Mouse (Mus musculus) stomach, embryonic 16.5 days (tissue): ENCODE data around the gene Phkb. TPM values are rescaled to one million over a fixed set of nuclear protein-coding genes. Genes with fewer than 3 reads are reported as not detected.
"Not testable (repeated sequence)": the region's sequence is repeated elsewhere in the genome, so short reads cannot be mapped to it uniquely, and the experiment has no call there.

Source experiments
- ATAC-seq: fragments of 200-750 bp; cut with Nextera tagmentation; 2 replicates; pipeline ENCODE4 v1.8.0; 2017; ENCODE audit warnings: moderate number of reproducible peaks, moderate TSS enrichment; ENCODE audit not compliant: insufficient read depth, low FRiP score
- H3K27ac ChIP-seq: fragments of 300-500 bp; sonication (generic); 2 replicates; pipeline ENCODE4 v1.5.1; 2014; ENCODE audit warnings: low read length
- H3K27me3 ChIP-seq: fragments of 300-500 bp; sonication (generic); 2 replicates; pipeline ENCODE4 v1.6.1; 2014; ENCODE audit warnings: low read length, control low read depth, mixed read lengths; ENCODE audit not compliant: control insufficient read depth, insufficient read depth
- H3K36me3 ChIP-seq: fragments of 300-500 bp; sonication (generic); 2 replicates; pipeline ENCODE4 v1.6.1; 2014; ENCODE audit warnings: low read length; ENCODE audit not compliant: control insufficient read depth, insufficient read depth
- H3K4me1 ChIP-seq: fragments of 300-500 bp; sonication (generic); 2 replicates; pipeline ENCODE4 v1.6.1; 2014; ENCODE audit warnings: low read length, control low read depth, mixed read lengths; ENCODE audit not compliant: control insufficient read depth, insufficient read depth
- H3K4me2 ChIP-seq: fragments of 300-500 bp; sonication (generic); 2 replicates; pipeline ENCODE4 v1.6.1; 2014; ENCODE audit warnings: low read depth, low read length, mixed read lengths
- H3K4me3 ChIP-seq: fragments of 300-500 bp; sonication (generic); replicated peaks from 2 replicates; pipeline ENCODE4 v1.5.1; 2014; ENCODE audit warnings: mild to moderate bottlenecking, low read length
- H3K9ac ChIP-seq: fragments of 300-500 bp; sonication (generic); 2 replicates; pipeline ENCODE4 v1.6.1; 2014; ENCODE audit warnings: low read length
- H3K9me3 ChIP-seq: fragments of 300-500 bp; sonication (generic); replicated peaks from 2 replicates; pipeline ENCODE4 v1.6.1; 2016; ENCODE audit warnings: low read length, control low read depth; ENCODE audit not compliant: control insufficient read depth
- WGBS: fragments of 180-500 bp; shearing (Covaris S2); extraction: QIAGEN DNeasy Blood & Tissue Kit; methylation state at CpG from one replicate; pipeline ENCODE4 v1.1.7; 2014; 5-methylcytosine and 5-hydroxymethylcytosine counted together
- polyA plus RNA-seq: library from polyadenylated mRNA; unstranded; fragments of >200 nt; fragmentation: Nextera tagmentation; extraction: Ambion mirVana; gene quantifications from 2 replicates; pipeline ENCODE4 v1.2.1, GENCODE M21; 2015

Gene Phkb
- 37.3 and 47.7 TPM in 2 replicates for polyA plus RNA-seq

DNA sequence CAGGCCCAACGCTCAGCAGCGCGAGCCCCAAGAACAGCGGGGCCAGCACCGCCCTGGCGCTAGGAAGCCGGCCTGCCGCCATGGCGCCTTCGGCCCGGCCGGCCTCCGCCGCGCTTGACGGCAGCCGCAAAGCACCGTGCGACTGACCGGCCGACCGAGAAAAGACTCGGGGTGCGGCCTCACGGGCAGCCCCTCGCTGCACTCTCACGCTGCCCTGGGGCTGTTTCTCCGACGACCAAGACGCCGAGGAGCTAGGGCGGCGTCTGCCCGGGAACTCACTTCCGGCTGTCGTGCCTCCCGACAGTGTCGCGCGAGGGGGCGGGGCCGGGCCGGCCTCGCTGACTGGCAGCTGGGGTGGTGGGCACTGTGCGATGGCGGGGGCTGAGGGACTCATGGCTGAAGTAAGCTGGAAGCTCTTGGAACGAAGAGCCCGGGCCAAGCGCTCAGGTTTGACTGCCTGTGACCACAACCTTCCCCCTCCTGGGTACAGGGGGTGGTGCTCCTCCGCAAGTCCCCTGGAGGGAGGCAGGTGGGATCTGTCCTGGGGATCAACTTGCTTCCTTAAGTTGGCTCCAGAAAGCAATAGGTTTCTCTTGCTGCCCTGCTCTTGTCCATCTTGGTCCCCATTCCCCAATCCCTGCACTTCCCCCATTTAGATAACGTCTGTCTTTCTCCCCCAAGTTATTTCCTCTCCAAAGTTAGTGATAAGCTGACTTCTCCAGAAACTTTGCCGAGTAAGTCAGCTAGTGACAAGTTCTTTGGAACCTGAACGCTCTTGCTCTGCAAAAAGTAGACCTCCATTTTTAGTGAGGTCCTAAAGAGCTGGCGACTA lies at the start of gene Phkb, which contains the start of gene Itfg1:
TSS of gene Phkb (plus strand) at position 303 of the 832 bp plus-strand sequence.
TSS of gene Itfg1 (minus strand) at position 265 of the 832 bp plus-strand sequence.
- H3K9me3 ChIP-seq: no peaks in the 10 kb centered on the region
- no peaks in the 10 kb centered on the region for H3K27me3 ChIP-seq
- peak within 1 kb of the TSS; percentile 96 for H3K27ac ChIP-seq
- H3K36me3 ChIP-seq: peaks cover 2% of the 10 kb centered on the region; the same call in 1 of the 2 replicates
- peak; percentile 95 for ATAC-seq
- H3K4me3 ChIP-seq: peak within 1 kb of the TSS; percentile 92
- peak within 1 kb of the TSS; percentile 95 for H3K9ac ChIP-seq
- under 1% methylated on average over 54 of the region's 54 CpGs for WGBS
- H3K4me1 ChIP-seq: peaks cover 9% of the 10 kb centered on the region
- peak within 1 kb of the TSS; percentile 86 for H3K4me2 ChIP-seq

DNA sequence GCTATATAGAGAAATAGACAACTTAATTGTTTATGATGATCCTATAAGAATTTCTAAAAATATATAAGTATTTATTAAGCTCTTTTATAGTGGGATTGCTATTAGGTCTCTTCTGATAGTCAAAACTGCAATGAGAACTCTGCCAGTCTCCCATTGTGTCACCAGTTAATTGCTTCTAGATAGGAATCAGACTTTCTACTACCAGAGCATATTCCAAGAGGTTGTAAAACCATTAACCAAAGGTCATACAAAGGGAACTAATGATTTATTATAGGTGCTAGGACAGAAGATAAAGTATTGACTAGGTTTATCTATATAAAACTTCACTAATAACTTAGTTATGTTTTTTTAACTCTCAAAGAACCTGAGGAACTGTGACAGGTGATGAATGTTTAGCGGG lies 44.4 kb upstream of the Phkb start:
- WGBS: 79% methylated on average over 1 of the region's 1 CpGs
- ATAC-seq, H3K36me3 ChIP-seq, H3K9ac ChIP-seq, H3K4me1 ChIP-seq, H3K27ac ChIP-seq, H3K4me2 ChIP-seq, H3K27me3 ChIP-seq, H3K4me3 ChIP-seq, H3K9me3 ChIP-seq: not testable (repeated sequence)

DNA sequence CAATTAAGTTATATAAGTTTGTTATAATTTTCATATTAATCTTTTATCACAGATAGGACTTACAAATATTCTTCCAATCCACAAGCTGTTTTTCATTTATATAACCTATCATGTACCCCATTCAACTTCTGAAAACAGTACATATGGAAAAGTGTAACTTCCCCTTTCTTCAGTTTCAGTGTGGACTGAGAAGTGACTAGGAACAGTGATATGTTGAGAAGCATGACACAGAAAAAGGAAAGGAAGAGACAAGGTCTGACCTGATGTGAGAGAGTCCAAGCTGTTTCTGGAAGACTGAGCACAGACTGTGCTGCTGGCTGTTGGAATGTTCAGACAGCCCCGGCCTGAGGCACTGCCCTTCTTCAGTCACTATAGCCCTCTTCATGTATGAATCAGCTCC lies 40.6 kb upstream of the Phkb start:
- no peaks in the 10 kb centered on the region for H3K9me3 ChIP-seq
- no peaks in the 10 kb centered on the region for H3K36me3 ChIP-seq
- H3K9ac ChIP-seq: no peak overlapping the region
- H3K4me1 ChIP-seq: no peaks in the 10 kb centered on the region
- H3K4me3 ChIP-seq: no peak overlapping the region
- no peak overlapping the region for H3K4me2 ChIP-seq
- H3K27ac ChIP-seq: no peak overlapping the region
- WGBS: 93% methylated on average over 1 of the region's 1 CpGs
- no peaks in the 10 kb centered on the region for H3K27me3 ChIP-seq
- ATAC-seq: no peak

DNA sequence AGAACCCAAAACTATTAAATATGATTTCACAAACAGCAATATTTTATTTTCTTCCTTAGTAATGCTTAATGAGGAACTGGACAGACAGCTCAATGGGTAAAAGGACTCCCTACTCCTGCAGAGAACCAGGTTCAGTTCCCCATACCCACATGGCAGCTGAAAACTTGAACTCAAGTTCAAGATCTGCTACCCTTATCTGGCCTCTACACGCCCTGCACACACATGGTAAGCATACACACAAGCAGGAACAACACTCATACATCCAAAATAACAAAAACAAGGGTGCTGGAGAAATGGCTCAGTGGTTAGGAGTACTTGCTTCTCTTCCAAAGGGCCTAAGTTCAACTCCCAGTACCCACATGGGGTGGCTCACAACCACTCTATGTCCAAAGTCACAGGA lies 39.4 kb upstream of the Phkb start:
- no peak for ATAC-seq
- no peaks in the 10 kb centered on the region for H3K4me1 ChIP-seq
- H3K4me2 ChIP-seq: no peak overlapping the region
- no peak overlapping the region for H3K4me3 ChIP-seq
- H3K36me3 ChIP-seq: no peaks in the 10 kb centered on the region
- H3K27ac ChIP-seq: no peak overlapping the region
- no peak overlapping the region for H3K9ac ChIP-seq
- no peaks in the 10 kb centered on the region for H3K9me3 ChIP-seq
- 89% methylated on average over 1 of the region's 1 CpGs for WGBS
- H3K27me3 ChIP-seq: no peaks in the 10 kb centered on the region

DNA sequence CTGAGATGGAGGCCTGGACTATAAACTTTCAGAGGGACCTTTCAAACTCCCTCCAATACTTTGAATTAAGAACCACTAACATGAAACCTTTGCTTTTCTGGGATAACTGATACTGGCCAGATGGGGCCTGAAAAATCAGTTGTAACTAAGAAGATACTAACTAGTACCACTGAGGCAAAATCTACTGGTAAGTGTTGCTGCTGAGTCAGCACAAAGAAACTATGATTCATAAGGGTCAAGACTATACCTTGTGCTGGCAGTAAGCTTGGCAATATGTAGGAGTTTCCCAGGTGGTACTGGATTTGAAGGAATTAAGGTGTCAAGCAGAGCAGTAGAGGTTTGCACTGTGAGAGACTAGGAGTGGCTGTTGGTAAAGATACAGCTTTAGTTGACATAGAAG lies 27.1 kb upstream of the Phkb start:
- Histone ChIP-seq H3K27me3 (no peaks in the 10 kb centered on the region), H3K4me3 (no peak overlapping the region), H3K36me3 (no peaks in the 10 kb centered on the region), H3K9ac (no peak overlapping the region), H3K27ac (no peak overlapping the region), H3K4me2 (no peak overlapping the region), H3K9me3 (no peaks in the 10 kb centered on the region), H3K4me1 (no peaks in the 10 kb centered on the region)
- no peak for ATAC-seq

DNA sequence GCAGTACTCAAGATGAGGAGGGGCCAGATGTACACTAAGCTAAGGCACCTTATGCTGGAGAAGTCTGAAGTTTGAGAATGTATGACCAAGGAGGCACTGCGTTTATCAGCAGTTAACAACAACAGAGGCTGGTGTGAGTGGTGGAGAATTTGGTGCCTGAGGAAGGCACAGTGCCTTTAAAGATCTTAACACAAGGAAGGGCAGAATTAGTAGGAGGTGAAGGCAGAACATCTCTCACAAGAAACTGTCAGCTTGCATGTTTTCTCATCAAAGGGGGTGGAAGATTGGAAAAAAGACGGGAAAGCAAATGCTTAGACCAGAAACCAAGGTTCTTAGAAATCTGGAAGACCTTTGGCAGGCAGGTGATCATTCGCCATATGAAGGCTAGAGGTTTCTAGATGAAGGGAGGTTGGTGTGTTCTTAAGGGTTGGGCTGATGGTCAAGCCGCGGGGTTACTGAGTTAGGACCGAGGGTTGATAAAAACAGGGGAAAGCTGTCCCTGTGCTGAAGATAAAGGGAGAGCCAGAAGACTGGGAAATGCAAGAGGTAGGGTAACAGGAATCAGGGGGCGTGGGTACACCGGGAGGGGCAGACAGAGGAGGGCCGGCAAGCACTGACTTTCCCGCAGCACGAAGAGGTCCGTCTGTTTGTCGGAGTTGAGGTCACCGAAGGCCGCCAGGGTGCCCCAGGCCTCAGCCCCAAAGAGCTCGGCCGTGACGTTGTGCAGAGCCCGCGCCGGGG lies 673 bp upstream of the Phkb start:
- WGBS: under 1% methylated on average over 21 of the region's 21 CpGs
- peak overlapping the region; percentile 95 for H3K9ac ChIP-seq
- no peaks in the 10 kb centered on the region for H3K9me3 ChIP-seq
- H3K4me1 ChIP-seq: peaks cover 9% of the 10 kb centered on the region
- H3K4me3 ChIP-seq: peak overlapping the region; percentile 92
- H3K4me2 ChIP-seq: peak overlapping the region; percentile 86
- ATAC-seq: no peak; the same call in 1 of the 2 replicates
- no peaks in the 10 kb centered on the region for H3K27me3 ChIP-seq
- peak overlapping the region; percentile 96 for H3K27ac ChIP-seq
- H3K36me3 ChIP-seq: peaks cover 2% of the 10 kb centered on the region; the same call in 1 of the 2 replicates

DNA sequence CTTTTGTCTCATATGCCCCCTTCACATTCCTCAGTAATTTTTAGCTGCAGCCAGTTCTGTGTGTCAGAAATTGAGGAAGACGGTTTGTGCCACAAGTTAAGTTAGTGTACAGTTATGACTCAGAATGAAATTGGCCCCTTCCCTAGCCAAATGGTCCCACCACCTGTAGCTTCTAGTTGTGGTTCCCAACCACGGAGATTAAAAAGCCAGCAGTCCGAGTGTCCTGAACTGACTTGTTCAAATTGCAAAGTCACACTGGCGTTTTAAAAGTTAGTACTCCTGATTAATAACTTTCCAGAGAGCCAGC lies 683 bp downstream of the Phkb start:
- H3K9me3 ChIP-seq: no peaks in the 10 kb centered on the region
- peak overlapping the region; percentile 96 for H3K27ac ChIP-seq
- peak overlapping the region; percentile 95 for H3K9ac ChIP-seq
- H3K4me3 ChIP-seq: peak overlapping the region; percentile 92
- H3K4me1 ChIP-seq: peaks cover 9% of the 10 kb centered on the region
- peaks cover 2% of the 10 kb centered on the region; the same call in 1 of the 2 replicates for H3K36me3 ChIP-seq
- H3K4me2 ChIP-seq: peak overlapping the region; percentile 65
- WGBS: 3% methylated on average over 4 of the region's 4 CpGs
- no peaks in the 10 kb centered on the region for H3K27me3 ChIP-seq
- ATAC-seq: no peak

DNA sequence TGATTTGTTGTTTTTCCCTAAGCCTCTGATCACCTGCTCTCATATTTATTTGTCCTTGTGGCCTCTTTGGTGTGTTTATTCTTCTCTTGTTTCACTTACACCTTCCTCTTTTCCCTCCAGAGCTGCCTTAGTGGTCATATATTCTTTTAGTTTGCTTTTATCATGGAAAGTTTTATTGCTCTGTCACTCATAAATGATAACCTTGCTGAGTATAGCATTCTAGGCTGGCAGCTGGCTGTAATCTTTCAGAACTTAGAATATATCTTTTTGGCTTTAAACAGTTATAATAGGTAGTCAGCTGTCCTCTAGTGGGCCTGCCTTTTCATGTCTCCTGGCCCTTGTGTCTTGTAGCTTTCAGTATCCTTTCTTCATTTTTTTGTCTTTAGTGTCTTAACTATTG lies 5.1 kb downstream of the Phkb start:
- Histone ChIP-seq H3K4me2 (no peak overlapping the region), H3K9ac (no peak overlapping the region), H3K4me3 (no peak overlapping the region), H3K36me3 (no peaks in the 10 kb centered on the region), H3K27me3 (no peaks in the 10 kb centered on the region), H3K9me3 (no peaks in the 10 kb centered on the region), H3K27ac (no peak overlapping the region), H3K4me1 (no peaks in the 10 kb centered on the region)
- ATAC-seq: no peak
